Mouse (Mus musculus): ENCODE data around the gene Mrpl52. TPM values are rescaled to one million over a fixed set of nuclear protein-coding genes. Genes with fewer than 3 reads are reported as not detected.

Gene Mrpl52
- polyA plus RNA-seq, 1 experiment from 2014 or later = 266 TPM

DNA sequence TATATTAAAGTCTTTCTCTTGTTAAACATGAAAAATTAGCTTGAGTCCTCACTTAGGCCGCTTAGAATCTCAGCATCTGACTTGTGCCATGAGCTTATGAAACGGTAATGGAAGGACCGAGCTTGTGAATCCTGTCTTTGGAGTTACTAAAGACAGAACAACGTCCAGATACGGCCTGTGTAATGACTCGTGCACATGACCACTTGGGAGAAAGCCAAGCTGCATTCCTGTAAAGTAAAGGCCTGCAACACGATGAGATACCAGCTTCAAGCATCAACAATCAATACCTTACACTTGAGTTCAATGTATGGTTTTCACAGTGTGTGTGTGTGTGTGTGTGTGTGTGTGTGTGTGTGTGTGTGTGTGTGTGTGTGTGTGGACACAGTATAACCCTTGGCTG lies 30.0 kb upstream of the Mrpl52 start:
- no peaks in the 10 kb centered on the region for H3K36me3 ChIP-seq (ENCODE audit: insufficient read depth, low read length)
- 60% methylated on average over 7 of the region's 7 CpGs for WGBS
- H3K27me3 ChIP-seq (replicated peaks; ENCODE audit: insufficient read depth, low read length) = no peaks in the 10 kb centered on the region
- no peak overlapping the region for H3K9ac ChIP-seq (replicated peaks; ENCODE audit: low read depth)
- TF ChIP-seq EP300 (IDR thresholded peaks at IDR 0.05) (no peak), CTCF (IDR thresholded peaks at IDR 0.05) (no peak)
- H3K4me3 ChIP-seq (ENCODE audit: low read depth, low read length) = no peak overlapping the region
- DNase-seq (ENCODE audit: low spot score) = no peak
- ATAC-seq = no peak
- H3K9me3 ChIP-seq (ENCODE audit: low read length) = no peaks in the 10 kb centered on the region
- no peak overlapping the region for H3K27ac ChIP-seq (ENCODE audit: low read length)
- no peak overlapping the region for H3K4me2 ChIP-seq (replicated peaks; ENCODE audit: low read depth, low read length)
- no peaks in the 10 kb centered on the region for H3K4me1 ChIP-seq (ENCODE audit: insufficient read depth, low read depth, low read length)

DNA sequence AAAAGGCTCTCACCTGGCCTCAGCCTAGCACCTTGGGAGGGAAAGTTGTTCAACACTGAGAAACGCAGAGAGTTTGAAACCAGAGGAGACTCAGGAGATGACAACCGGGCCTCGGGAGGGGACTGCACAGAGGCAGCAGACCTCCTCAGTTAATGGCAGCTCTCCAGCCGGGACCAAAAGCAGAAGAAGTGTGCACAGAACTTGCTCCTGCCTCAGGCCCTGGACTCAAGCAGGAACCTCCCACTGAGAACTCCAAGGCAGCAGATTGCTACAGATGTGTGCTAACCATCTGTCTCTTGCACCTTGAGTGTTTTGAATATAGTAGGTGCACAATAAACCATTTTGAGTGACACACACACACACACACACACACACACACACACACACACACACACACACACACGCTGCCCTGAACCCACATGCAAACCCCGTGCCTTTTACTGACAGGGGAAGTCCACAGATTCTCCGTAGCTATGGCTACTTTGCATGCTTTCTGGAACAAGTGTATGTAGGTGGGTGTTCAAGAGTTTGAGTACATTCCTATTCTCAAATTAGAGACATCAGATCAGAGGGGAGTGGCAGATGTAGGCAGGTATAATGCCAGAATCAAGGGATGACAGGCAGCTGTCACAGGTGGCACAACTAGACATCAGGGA lies 28.7 kb upstream of the Mrpl52 start:
- no peak overlapping the region for H3K9ac ChIP-seq (replicated peaks; ENCODE audit: low read depth)

GRCm38 (mm10) chr14:54398528-54398916 lies 28.2 kb upstream of the Mrpl52 start:
- H3K4me2 ChIP-seq (replicated peaks; ENCODE audit: low read depth, low read length) = no peak overlapping the region
- ATAC-seq = no peak
- WGBS = 67% methylated on average over 7 of the region's 7 CpGs
- H3K4me3 ChIP-seq (ENCODE audit: low read depth, low read length) = no peak overlapping the region
- no peaks in the 10 kb centered on the region for H3K36me3 ChIP-seq (ENCODE audit: insufficient read depth, low read length)
- no peaks in the 10 kb centered on the region for H3K4me1 ChIP-seq (ENCODE audit: insufficient read depth, low read depth, low read length)
- H3K9ac ChIP-seq (replicated peaks; ENCODE audit: low read depth) = 0 out of 2 replicates have a peak overlapping the region, but pooled peaks have one; percentile 6
- H3K27me3 ChIP-seq (replicated peaks; ENCODE audit: insufficient read depth, low read length) = no peaks in the 10 kb centered on the region
- no peak overlapping the region for H3K27ac ChIP-seq (ENCODE audit: low read length)
- no peaks in the 10 kb centered on the region for H3K9me3 ChIP-seq (ENCODE audit: low read length)
- TF ChIP-seq EP300 (IDR thresholded peaks at IDR 0.05) (no peak), CTCF (IDR thresholded peaks at IDR 0.05) (no peak)
- no peak for DNase-seq (ENCODE audit: low spot score)

More for the DNA sequence above, 28.7 kb upstream of the Mrpl52 start:
- 77% methylated on average over 7 of the region's 7 CpGs for WGBS
- no peak for TF ChIP-seq EP300 (IDR thresholded peaks at IDR 0.05)
- TF ChIP-seq CTCF (IDR thresholded peaks at IDR 0.05) = no peak
- H3K4me2 ChIP-seq (replicated peaks; ENCODE audit: low read depth, low read length) = no peak overlapping the region
- H3K4me1 ChIP-seq (ENCODE audit: insufficient read depth, low read depth, low read length) = no peaks in the 10 kb centered on the region
- no peaks in the 10 kb centered on the region for H3K27me3 ChIP-seq (replicated peaks; ENCODE audit: insufficient read depth, low read length)
- H3K4me3 ChIP-seq (ENCODE audit: low read depth, low read length) = no peak overlapping the region
- no peak overlapping the region for H3K27ac ChIP-seq (ENCODE audit: low read length)
- no peaks in the 10 kb centered on the region for H3K9me3 ChIP-seq (ENCODE audit: low read length)
- DNase-seq (ENCODE audit: low spot score) (no peak), ATAC-seq (no peak)
- no peaks in the 10 kb centered on the region for H3K36me3 ChIP-seq (ENCODE audit: insufficient read depth, low read length)

GRCm38 (mm10) chr14:54398921-54399382 lies 27.8 kb upstream of the Mrpl52 start:
- ATAC-seq = no peak

DNA sequence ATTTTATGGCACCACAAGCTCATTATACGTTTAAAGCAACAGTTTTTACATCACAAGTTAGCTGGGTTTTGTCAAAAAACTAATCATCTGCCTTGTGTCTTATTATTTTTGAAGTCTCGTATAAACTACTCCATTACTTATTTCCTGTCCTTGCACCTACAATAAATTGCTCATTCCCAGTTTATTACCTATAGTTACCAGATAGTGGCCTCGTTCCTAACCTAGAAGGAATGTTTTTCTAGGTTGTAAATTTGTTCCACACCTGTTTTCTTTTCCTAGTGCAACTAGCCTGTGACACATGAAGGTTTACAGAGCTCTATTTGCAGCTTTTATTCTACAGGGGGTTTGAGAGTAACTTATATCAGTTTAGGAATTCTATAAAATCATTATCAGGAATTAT lies 25.0 kb upstream of the Mrpl52 start:
- Histone ChIP-seq H3K4me2 (replicated peaks; ENCODE audit: low read depth, low read length) (no peak overlapping the region), H3K9ac (replicated peaks; ENCODE audit: low read depth) (no peak overlapping the region), H3K27ac (ENCODE audit: low read length) (no peak overlapping the region), H3K9me3 (ENCODE audit: low read length) (no peaks in the 10 kb centered on the region), H3K36me3 (ENCODE audit: insufficient read depth, low read length) (no peaks in the 10 kb centered on the region), H3K4me1 (ENCODE audit: insufficient read depth, low read depth, low read length) (no peaks in the 10 kb centered on the region), H3K27me3 (replicated peaks; ENCODE audit: insufficient read depth, low read length) (no peaks in the 10 kb centered on the region), H3K4me3 (ENCODE audit: low read depth, low read length) (no peak overlapping the region)
- ATAC-seq = no peak
- 55% methylated on average over 3 of the region's 3 CpGs for WGBS
- no peak for TF ChIP-seq EP300 (IDR thresholded peaks at IDR 0.05)
- no peak for TF ChIP-seq CTCF (IDR thresholded peaks at IDR 0.05)
- no peak for DNase-seq (ENCODE audit: low spot score)

More at GRCm38 (mm10) chr14:54398921-54399382, 27.8 kb upstream of the Mrpl52 start:
- Histone ChIP-seq H3K9ac (replicated peaks; ENCODE audit: low read depth) (0 out of 2 replicates have a peak overlapping the region, but pooled peaks have one; percentile 6), H3K4me3 (ENCODE audit: low read depth, low read length) (no peak overlapping the region), H3K27me3 (replicated peaks; ENCODE audit: insufficient read depth, low read length) (no peaks in the 10 kb centered on the region), H3K4me2 (replicated peaks; ENCODE audit: low read depth, low read length) (no peak overlapping the region), H3K27ac (ENCODE audit: low read length) (no peak overlapping the region), H3K36me3 (ENCODE audit: insufficient read depth, low read length) (no peaks in the 10 kb centered on the region), H3K4me1 (ENCODE audit: insufficient read depth, low read depth, low read length) (no peaks in the 10 kb centered on the region), H3K9me3 (ENCODE audit: low read length) (no peaks in the 10 kb centered on the region)
- no peak for TF ChIP-seq CTCF (IDR thresholded peaks at IDR 0.05)
- TF ChIP-seq EP300 (IDR thresholded peaks at IDR 0.05) = no peak
- DNase-seq (ENCODE audit: low spot score) = no peak
- 48% methylated on average over 8 of the region's 8 CpGs for WGBS

DNA sequence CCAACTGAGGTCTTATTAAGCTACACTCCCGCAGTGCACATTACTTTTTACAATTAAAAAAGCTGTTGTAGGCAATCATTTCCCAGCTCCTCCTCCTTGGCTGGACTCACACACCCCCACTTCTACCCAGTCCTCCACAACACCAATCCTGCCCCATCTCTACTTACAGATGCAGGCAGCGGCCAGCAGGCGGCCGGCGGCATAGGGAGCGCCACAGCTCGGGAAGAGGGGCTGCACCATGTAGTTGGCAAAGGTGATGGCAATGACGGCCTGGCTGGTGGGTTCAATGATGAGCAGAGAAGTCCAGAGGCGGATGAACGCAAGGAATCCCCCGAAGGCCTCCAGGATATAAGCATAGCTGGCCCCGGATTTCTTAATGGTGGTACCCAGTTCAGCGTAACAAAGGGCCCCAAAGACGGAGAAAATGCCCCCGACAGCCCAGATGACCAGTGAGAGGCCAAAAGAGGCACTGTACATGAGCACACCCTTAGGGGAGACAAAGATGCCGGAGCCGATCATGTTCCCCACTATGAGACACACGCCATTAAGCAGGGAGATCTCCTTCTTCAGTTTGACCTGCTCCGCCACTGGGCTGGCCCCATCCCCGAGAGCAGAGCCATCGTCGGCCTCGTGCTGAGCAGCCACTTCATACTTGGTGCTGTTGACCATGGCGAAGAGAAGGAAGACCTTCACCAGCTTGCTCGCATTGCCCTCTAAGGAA lies 18.2 kb upstream of the Mrpl52 start:
- H3K27ac ChIP-seq (ENCODE audit: low read length) = peak overlapping the region; percentile 92; the same call in 1 of the 2 replicates
- H3K9ac ChIP-seq (replicated peaks; ENCODE audit: low read depth) = no peak overlapping the region

More for the DNA sequence above, 18.2 kb upstream of the Mrpl52 start:
- H3K27me3 ChIP-seq (replicated peaks; ENCODE audit: insufficient read depth, low read length) = no peaks in the 10 kb centered on the region
- TF ChIP-seq EP300 (IDR thresholded peaks at IDR 0.05) (no peak), CTCF (IDR thresholded peaks at IDR 0.05) (peak; percentile 46)
- H3K36me3 ChIP-seq (ENCODE audit: insufficient read depth, low read length) = no peaks in the 10 kb centered on the region
- H3K4me2 ChIP-seq (replicated peaks; ENCODE audit: low read depth, low read length) = no peak overlapping the region
- peaks cover 21% of the 10 kb centered on the region; the same call in 1 of the 2 replicates for H3K4me1 ChIP-seq (ENCODE audit: insufficient read depth, low read depth, low read length)
- 88% methylated on average over 25 of the region's 25 CpGs for WGBS
- no peaks in the 10 kb centered on the region for H3K9me3 ChIP-seq (ENCODE audit: low read length)
- no peak overlapping the region for H3K4me3 ChIP-seq (ENCODE audit: low read depth, low read length)
- no peak for DNase-seq (ENCODE audit: low spot score)
- ATAC-seq = no peak

Data from lung, postnatal 0 days (tissue).